Mouse (Mus musculus) CH12.LX (cell line): ENCODE measurements around the gene Selenok.

ENCODE experiments used
- CHD1 ChIP-seq: IDR thresholded peaks from 2 replicates; pipeline ENCODE4 v1.6.1; 2012; ENCODE audit warnings: low read depth, low read length, improper control_type of control experiment, inconsistent platforms
- CTCF ChIP-seq, 2 experiments: IDR thresholded peaks in 1 of 2; conservative IDR thresholded peaks in 1 of 2; 2 replicates each; pipeline ENCODE4 v1.5.1; 2011 to 2012; ENCODE audit warnings: low read depth in 2 of 2, low read length in 2 of 2, improper control_type of control experiment in 1 of 2, inconsistent platforms in 1 of 2, mild to moderate bottlenecking in 1 of 2, moderate library complexity in 1 of 2
- ELF1 ChIP-seq: IDR thresholded peaks from 2 replicates; pipeline ENCODE4 v1.6.1; 2014; ENCODE audit warnings: low read depth, mild to moderate bottlenecking, inconsistent platforms, low read length, improper control_type of control experiment
- EP300 ChIP-seq: IDR thresholded peaks from 2 replicates; pipeline ENCODE4 v1.6.1; 2011; ENCODE audit warnings: low read length, improper control_type of control experiment
- ETS1 ChIP-seq: conservative IDR thresholded peaks from 2 replicates; pipeline ENCODE4 v1.6.1; 2012; ENCODE audit warnings: low read depth, mild to moderate bottlenecking, inconsistent platforms, low read length, improper control_type of control experiment, moderate library complexity
- KAT2A ChIP-seq: IDR thresholded peaks from 2 replicates; pipeline ENCODE4 v1.6.1; 2012; ENCODE audit warnings: low read length, improper control_type of control experiment, inconsistent platforms; ENCODE audit not compliant: insufficient replicate concordance
- MEF2A ChIP-seq: IDR thresholded peaks from 2 replicates; pipeline ENCODE4 v1.6.1; 2014; ENCODE audit warnings: low read depth, mild to moderate bottlenecking, inconsistent platforms, low read length, improper control_type of control experiment, borderline replicate concordance
- NELFE ChIP-seq: IDR thresholded peaks from 2 replicates; pipeline ENCODE4 v1.6.1; 2011; ENCODE audit warnings: low read depth, low read length, improper control_type of control experiment
- POLR2A ChIP-seq: IDR thresholded peaks from 2 replicates; pipeline ENCODE4 v1.6.1; 2011; ENCODE audit warnings: low read depth, mild to moderate bottlenecking, improper control_type of control experiment, low read length
- POLR2AphosphoS2 ChIP-seq: IDR thresholded peaks from 2 replicates; pipeline ENCODE4 v1.6.1; 2011; ENCODE audit warnings: low read depth, low read length, improper control_type of control experiment
- TBP ChIP-seq: conservative IDR thresholded peaks from 2 replicates; pipeline ENCODE4 v1.6.1; 2011; ENCODE audit warnings: low read depth, low read length, improper control_type of control experiment
- UBTF ChIP-seq: IDR thresholded peaks from 2 replicates; pipeline ENCODE4 v1.6.1; 2012; ENCODE audit warnings: low read depth, mild to moderate bottlenecking, inconsistent platforms, low read length, improper control_type of control experiment, moderate library complexity

- TF ChIP-seq ETS1 (no peak), CHD1 (no peak), UBTF (no peak), ELF1 (peak; percentile 79), TBP (0 out of 2 replicates have a peak, but pooled peaks have one; percentile 53), MEF2A (0 out of 2 replicates have a peak, but pooled peaks have one; percentile 41), KAT2A (peak; percentile 80; the same call in 1 of the 2 replicates), POLR2A (peak; percentile 86), CTCF (conservative IDR thresholded peaks at IDR 0.05 in 1 of 2, IDR thresholded peaks at IDR 0.05 in 1 of 2; ENCODE audit: low read depth in 2 of 2, low read length in 2 of 2) (no peak), EP300 (no peak), POLR2AphosphoS2 (no peak), NELFE (no peak)
Observed at GRCm38 (mm10) chr14:29978254-29979204, 10.4 kb downstream of the Selenok start, which contains the start of gene Actr8.
